ENCODE assay signal across 9 mouse cellular contexts in genomic region chr9:61878889-61879288, GRCm38 (mm10). TPM values are rescaled to one million over a fixed set of nuclear protein-coding genes. Genes with fewer than 3 reads are reported as not detected.
DNase-seq lines count a peak whose midpoint lies in the region; ATAC-seq lines count a peak whose summit lies in the region.
"Had no signal": no experiment of that assay in that cellular context is flagged by ENCODE, and none has a peak within 500 bp of the region (broad histone marks: within the 10 kb centered on the region; RNA-seq: fewer than 3 reads in every experiment).

No protein-coding gene starts in this region.

- no peak overlapping the region for H3K27ac ChIP-seq in kidney, embryonic 16.5 days (ENCODE audit: low read length)
- H3K27ac ChIP-seq in liver, embryonic 11.5 days (ENCODE audit: low read depth, low read length), result no peak overlapping the region
- H3K27ac ChIP-seq: embryonic facial prominence, embryonic 13.5 days had no signal

- H3K36me3 ChIP-seq in kidney, embryonic 16.5 days (ENCODE audit: insufficient read depth, low read length), result no peaks in the 10 kb centered on the region
- no peaks in the 10 kb centered on the region for H3K36me3 ChIP-seq in liver, embryonic 11.5 days (ENCODE audit: control insufficient read depth, insufficient read depth, low read length)
- H3K36me3 ChIP-seq: embryonic facial prominence, embryonic 13.5 days had no signal

- no peak overlapping the region for H3K4me3 ChIP-seq in kidney, embryonic 16.5 days (ENCODE audit: low read length)
- H3K4me3 ChIP-seq in liver, embryonic 11.5 days (ENCODE audit: low read depth, low read length), result no peak overlapping the region
- H3K4me3 ChIP-seq: embryonic facial prominence, embryonic 13.5 days had no signal

- 18% methylated on average over 2 of the region's 2 CpGs for WGBS in kidney, embryonic 16.5 days
- WGBS in liver, embryonic 11.5 days, result 27% methylated on average over 2 of the region's 2 CpGs

- no peak overlapping the region for H3K9ac ChIP-seq in kidney, embryonic 16.5 days (replicated peaks; ENCODE audit: low read length)
- no peak overlapping the region for H3K9ac ChIP-seq in liver, embryonic 11.5 days (ENCODE audit: low read depth, low read length)
- H3K9ac ChIP-seq: embryonic facial prominence, embryonic 13.5 days had no signal

- no peak overlapping the region for H3K4me2 ChIP-seq in kidney, embryonic 16.5 days (replicated peaks; ENCODE audit: low read depth, low read length)
- H3K4me2 ChIP-seq in liver, embryonic 11.5 days, result no peak overlapping the region
- H3K4me2 ChIP-seq: embryonic facial prominence, embryonic 13.5 days had no signal

- DNase-seq in spleen, adult 18-20 months, result peak; percentile 24 to 57
- no peak for DNase-seq in spleen, adult 12 weeks (ENCODE audit: low spot score)
- DNase-seq in cerebellum, adult 11-12 months, result peak; percentile 19
- peak; percentile 43 for DNase-seq in liver, embryonic 11.5 days (ENCODE audit: low spot score)
- peak; percentile 87 for DNase-seq in retina, postnatal 1 day
- DNase-seq in urinary bladder, postnatal 36 days (ENCODE audit: low spot score in 2 of 2), result peak; percentile 32 to 55

- H3K27me3 ChIP-seq in kidney, embryonic 16.5 days (ENCODE audit: insufficient read depth, low read length), result no peaks in the 10 kb centered on the region
- peaks cover 16% of the 10 kb centered on the region for H3K27me3 ChIP-seq in liver, embryonic 11.5 days (replicated peaks; ENCODE audit: control insufficient read depth, insufficient read depth, low read length)

- ATAC-seq in frontal cortex, adult (ENCODE audit: low TSS enrichment), result peak; percentile 69
- ATAC-seq in kidney, embryonic 16.5 days (ENCODE audit: low FRiP score, low TSS enrichment), result peak; percentile 57; the same call in 1 of the 2 replicates
- no peak for ATAC-seq in liver, embryonic 11.5 days (replicated peaks; ENCODE audit: low FRiP score)

- peaks cover 14% of the 10 kb centered on the region for H3K4me1 ChIP-seq in kidney, embryonic 16.5 days (ENCODE audit: insufficient read depth, low read length)
- H3K4me1 ChIP-seq in liver, embryonic 11.5 days (replicated peaks; ENCODE audit: control insufficient read depth, insufficient read depth, low read length), result no peaks in the 10 kb centered on the region

- H3K9me3 ChIP-seq in kidney, embryonic 16.5 days (ENCODE audit: low read length), result no peaks in the 10 kb centered on the region
- no peaks in the 10 kb centered on the region for H3K9me3 ChIP-seq in liver, embryonic 11.5 days (ENCODE audit: control insufficient read depth, low read length)
- H3K9me3 ChIP-seq: embryonic facial prominence, embryonic 13.5 days had no signal

RNA-seq across cellular contexts. Expression of gene Rplp1, which starts 35.5 kb away (rescaled TPM):
- 1,273 and 1,285 TPM in 2 replicates for polyA plus RNA-seq in kidney, embryonic 16.5 days (2015; fragmentation: Nextera tagmentation; extraction: Ambion mirVana)
- polyA plus RNA-seq in liver, embryonic 11.5 days (2014; fragmentation: Nextera tagmentation; extraction: Ambion mirVana), result 1,876 and 2,139 TPM in 2 replicates
